Mouse (Mus musculus): ENCODE measurements around the gene Art5. TPM values are rescaled to one million over a fixed set of nuclear protein-coding genes. Genes with fewer than 3 reads are reported as not detected.
"Not testable (repeated sequence)": the region's sequence is repeated elsewhere in the genome, so short reads cannot be mapped to it uniquely, and the experiment has no call there.

Gene Art5
- polyA plus RNA-seq, 1 experiment from 2014 or later: 0.81 TPM

DNA sequence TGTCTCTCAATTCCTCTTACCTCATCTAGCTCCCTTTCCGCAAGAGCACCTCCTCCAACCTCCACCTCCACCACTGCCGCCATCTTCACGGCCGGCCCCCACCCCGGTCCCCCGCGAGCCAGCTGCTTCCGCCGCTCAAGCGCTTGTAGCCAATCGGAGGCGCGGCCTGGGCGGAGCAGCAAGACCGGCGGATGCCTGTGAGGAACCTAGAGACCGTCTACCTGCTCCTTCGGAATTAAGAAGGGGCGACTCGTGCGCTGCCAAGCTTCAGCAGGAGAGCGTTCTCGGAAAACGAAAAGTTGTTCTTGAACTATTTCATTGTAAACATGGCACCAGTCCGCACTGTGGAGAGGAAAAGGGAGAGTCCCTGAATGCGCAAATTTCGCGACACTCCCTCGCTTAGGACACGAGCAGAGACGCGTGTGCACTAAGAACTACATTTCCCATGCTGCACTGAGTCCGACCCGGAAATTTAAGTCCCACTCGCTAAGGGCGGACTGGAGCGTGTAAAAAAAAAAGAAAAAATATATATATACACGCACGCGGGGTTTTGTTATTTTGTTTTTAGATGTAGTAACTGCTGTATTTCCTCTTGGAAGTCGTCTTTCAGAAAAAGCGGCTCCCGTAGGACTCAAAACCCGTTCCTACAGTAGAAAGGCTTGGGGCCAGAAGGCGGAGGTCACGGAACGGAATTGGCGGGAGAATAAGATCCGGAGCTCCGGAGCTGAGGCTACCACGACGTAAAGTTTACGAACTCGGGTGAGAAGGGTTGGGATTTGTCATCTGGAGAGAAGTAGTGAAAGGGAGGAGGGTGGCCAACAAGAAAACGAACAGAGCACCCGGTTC lies 44.0 kb downstream of the Art5 start, which contains the start of the genes Rnf121, Xndc1 and Xntrpc:
Rnf121 (minus strand) TSS at position 424 of the 846 bp plus-strand sequence.
Xndc1 (plus strand) TSS at position 466 of the 846 bp plus-strand sequence.
Xntrpc (plus strand) TSS at position 668 of the 846 bp plus-strand sequence.
- H3K4me2 ChIP-seq: peak within 1 kb of the TSS; percentile 59
- under 1% methylated on average over 56 of the region's 56 CpGs for WGBS
- peak within 1 kb of the TSS; percentile 47 for H3K4me3 ChIP-seq (ENCODE audit: low read depth, low read length)
- H3K27ac ChIP-seq (ENCODE audit: low read depth, low read length): no peak within 1 kb of the TSS; the same call in 1 of the 2 replicates
- DNase-seq (ENCODE audit: low spot score, missing footprints) (peak; percentile 99), ATAC-seq (ENCODE audit: low FRiP score) (peak; percentile 100)
- H3K36me3 ChIP-seq (ENCODE audit: control insufficient read depth, insufficient read depth, low read length): no peaks in the 10 kb centered on the region; the same call in 1 of the 2 replicates
- no peaks in the 10 kb centered on the region for H3K9me3 ChIP-seq (ENCODE audit: control insufficient read depth, low read length)
- peaks cover 15% of the 10 kb centered on the region for H3K4me1 ChIP-seq (ENCODE audit: control insufficient read depth, insufficient read depth, low read length)
- H3K9ac ChIP-seq (ENCODE audit: low read length): peak within 1 kb of the TSS; percentile 68
- H3K27me3 ChIP-seq (ENCODE audit: control insufficient read depth, insufficient read depth, low read length): no peaks in the 10 kb centered on the region

DNA sequence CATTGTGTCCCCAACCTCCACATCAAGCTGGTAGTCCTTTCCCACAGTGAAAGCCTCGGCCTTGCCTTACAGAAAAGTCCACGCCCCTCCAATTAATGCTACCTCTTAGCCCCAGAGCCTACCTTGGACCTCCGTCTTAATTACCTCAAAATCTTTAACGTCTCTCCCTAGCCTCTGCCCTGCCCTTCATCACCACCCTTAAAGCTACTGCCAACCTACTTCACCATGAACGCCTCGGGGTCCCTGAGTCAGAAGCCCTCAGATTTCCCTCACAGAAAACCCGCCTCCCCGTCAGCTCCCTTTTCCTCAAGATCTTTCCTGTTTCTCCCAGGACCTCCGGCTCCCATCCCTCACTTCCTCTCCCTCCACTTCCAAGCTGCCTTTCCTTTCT lies 44.6 kb downstream of the Art5 start:
- Histone ChIP-seq H3K4me2 (peak overlapping the region; percentile 59), H3K27ac (ENCODE audit: low read depth, low read length) (no peak overlapping the region; the same call in 1 of the 2 replicates), H3K36me3 (ENCODE audit: control insufficient read depth, insufficient read depth, low read length) (no peaks in the 10 kb centered on the region; the same call in 1 of the 2 replicates), H3K4me3 (ENCODE audit: low read depth, low read length) (peak overlapping the region; percentile 47), H3K9me3 (ENCODE audit: control insufficient read depth, low read length) (no peaks in the 10 kb centered on the region), H3K9ac (ENCODE audit: low read length) (peak overlapping the region; percentile 51), H3K27me3 (ENCODE audit: control insufficient read depth, insufficient read depth, low read length) (no peaks in the 10 kb centered on the region), H3K4me1 (ENCODE audit: control insufficient read depth, insufficient read depth, low read length) (peaks cover 15% of the 10 kb centered on the region)
- WGBS: 2% methylated on average over 9 of the region's 9 CpGs
- ATAC-seq (ENCODE audit: low FRiP score) (peak; percentile 23), DNase-seq (ENCODE audit: low spot score, missing footprints) (no peak)

GRCm38 (mm10) chr7:102063891-102064290 lies 45.4 kb downstream of the Art5 start:
- no peaks in the 10 kb centered on the region for H3K36me3 ChIP-seq (ENCODE audit: control insufficient read depth, insufficient read depth, low read length)
- ATAC-seq (ENCODE audit: low FRiP score) (no peak), DNase-seq (ENCODE audit: low spot score, missing footprints) (no peak)
- H3K27me3 ChIP-seq (ENCODE audit: control insufficient read depth, insufficient read depth, low read length): no peaks in the 10 kb centered on the region
- H3K27ac ChIP-seq (ENCODE audit: low read depth, low read length): no peak overlapping the region
- H3K4me1 ChIP-seq (ENCODE audit: control insufficient read depth, insufficient read depth, low read length): peaks cover 15% of the 10 kb centered on the region
- no peak overlapping the region for H3K9ac ChIP-seq (ENCODE audit: low read length)
- H3K4me3 ChIP-seq (ENCODE audit: low read depth, low read length): 0 out of 2 replicates have a peak overlapping the region, but pooled peaks have one; percentile 5
- WGBS: 93% methylated on average over 9 of the region's 9 CpGs
- H3K4me2 ChIP-seq: peak overlapping the region; percentile 59
- no peaks in the 10 kb centered on the region for H3K9me3 ChIP-seq (ENCODE audit: control insufficient read depth, low read length)

DNA sequence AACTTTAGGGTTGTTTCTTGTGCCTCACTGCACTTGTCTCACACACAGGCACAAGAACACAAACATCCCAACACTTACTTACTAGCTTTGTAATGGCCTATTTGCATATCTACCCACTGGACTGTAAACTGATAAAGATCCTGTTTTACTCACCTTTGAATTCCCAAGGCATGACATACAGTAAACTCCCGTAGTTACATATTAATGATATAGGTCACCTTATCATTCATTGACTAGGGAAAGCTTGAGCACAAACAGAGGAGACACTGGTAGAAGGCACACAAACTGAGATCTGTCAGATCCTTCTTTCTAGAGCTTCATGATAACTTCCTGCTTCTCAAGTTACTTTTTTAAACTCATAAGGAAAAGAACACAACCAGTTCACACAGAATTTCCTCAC lies 47.1 kb downstream of the Art5 start:
- peaks cover 15% of the 10 kb centered on the region for H3K4me1 ChIP-seq (ENCODE audit: control insufficient read depth, insufficient read depth, low read length)
- DNase-seq (ENCODE audit: low spot score, missing footprints) (no peak), ATAC-seq (ENCODE audit: low FRiP score) (no peak)
- no peaks in the 10 kb centered on the region for H3K36me3 ChIP-seq (ENCODE audit: control insufficient read depth, insufficient read depth, low read length)
- no peak overlapping the region for H3K4me3 ChIP-seq (ENCODE audit: low read depth, low read length)
- no peak overlapping the region for H3K9ac ChIP-seq (ENCODE audit: low read length)
- 92% methylated on average over 1 of the region's 1 CpGs for WGBS
- H3K4me2 ChIP-seq: no peak overlapping the region
- H3K27ac ChIP-seq (ENCODE audit: low read depth, low read length): no peak overlapping the region
- H3K27me3 ChIP-seq (ENCODE audit: control insufficient read depth, insufficient read depth, low read length): no peaks in the 10 kb centered on the region
- H3K9me3 ChIP-seq (ENCODE audit: control insufficient read depth, low read length): no peaks in the 10 kb centered on the region

GRCm38 (mm10) chr7:102061353-102061752 lies 47.9 kb downstream of the Art5 start:
- H3K4me3 ChIP-seq (ENCODE audit: low read depth, low read length): no peak overlapping the region
- no peaks in the 10 kb centered on the region for H3K9me3 ChIP-seq (ENCODE audit: control insufficient read depth, low read length)
- WGBS: 95% methylated on average over 3 of the region's 3 CpGs
- no peaks in the 10 kb centered on the region for H3K27me3 ChIP-seq (ENCODE audit: control insufficient read depth, insufficient read depth, low read length)
- no peak for ATAC-seq (ENCODE audit: low FRiP score)
- H3K36me3 ChIP-seq (ENCODE audit: control insufficient read depth, insufficient read depth, low read length): no peaks in the 10 kb centered on the region
- no peak overlapping the region for H3K9ac ChIP-seq (ENCODE audit: low read length)
- H3K4me2 ChIP-seq: no peak overlapping the region
- H3K4me1 ChIP-seq (ENCODE audit: control insufficient read depth, insufficient read depth, low read length): peaks cover 13% of the 10 kb centered on the region
- no peak for DNase-seq (ENCODE audit: low spot score, missing footprints)
- no peak overlapping the region for H3K27ac ChIP-seq (ENCODE audit: low read depth, low read length)

DNA sequence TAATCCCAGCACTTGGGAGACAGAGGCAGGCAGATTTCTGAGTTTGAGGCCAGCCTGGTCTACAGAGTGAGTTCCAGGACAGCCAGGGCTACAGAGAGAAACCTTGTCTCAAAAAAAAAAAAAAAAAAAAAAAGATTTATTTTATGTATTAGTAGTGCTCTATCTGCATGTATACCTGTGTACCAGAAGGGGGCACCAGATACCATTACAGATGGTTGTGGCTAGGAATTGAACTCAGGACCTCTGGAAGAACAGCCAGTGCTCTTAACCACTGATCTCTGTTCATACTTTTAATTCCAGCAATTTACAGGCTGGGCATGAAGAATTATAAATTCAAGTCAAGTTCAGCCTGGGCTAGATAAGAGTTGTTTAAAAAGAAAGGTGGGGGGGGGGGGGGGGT lies 60.8 kb downstream of the Art5 start:
- H3K27me3 ChIP-seq (ENCODE audit: control insufficient read depth, insufficient read depth, low read length); H3K4me3 ChIP-seq (ENCODE audit: low read depth, low read length); H3K4me2 ChIP-seq; DNase-seq (ENCODE audit: low spot score, missing footprints); H3K27ac ChIP-seq (ENCODE audit: low read depth, low read length); ATAC-seq (ENCODE audit: low FRiP score); H3K4me1 ChIP-seq (ENCODE audit: control insufficient read depth, insufficient read depth, low read length); H3K36me3 ChIP-seq (ENCODE audit: control insufficient read depth, insufficient read depth, low read length); H3K9ac ChIP-seq (ENCODE audit: low read length); H3K9me3 ChIP-seq (ENCODE audit: control insufficient read depth, low read length): not testable (repeated sequence)

Other genes with a start within 250 kb of the Art5 start
- gene Anapc15, start 245.8 kb downstream of the Art5 start, polyA plus RNA-seq (2014; fragmentation: Nextera tagmentation; extraction: Ambion mirVana): 80.6 and 87.8 TPM in 2 replicates
- 11.6 and 12.4 TPM in 2 replicates for gene Folr1, start 238.7 kb downstream of the Art5 start, polyA plus RNA-seq (2014; fragmentation: Nextera tagmentation; extraction: Ambion mirVana)
- gene Lamtor1, start 203.6 kb downstream of the Art5 start, polyA plus RNA-seq (2014; fragmentation: Nextera tagmentation; extraction: Ambion mirVana): 120 and 132 TPM in 2 replicates
- 0.19 and 0.59 TPM in 2 replicates for gene Tomt, start 203.1 kb downstream of the Art5 start, polyA plus RNA-seq (2014; fragmentation: Nextera tagmentation; extraction: Ambion mirVana)
- gene Lrrc51, start 175.6 kb downstream of the Art5 start, polyA plus RNA-seq (2014; fragmentation: Nextera tagmentation; extraction: Ambion mirVana): 8.3 and 10.2 TPM in 2 replicates
- gene Numa1, start 175.4 kb downstream of the Art5 start, polyA plus RNA-seq (2014; fragmentation: Nextera tagmentation; extraction: Ambion mirVana): 91.7 and 94.9 TPM in 2 replicates
- 2.3 and 3.4 TPM in 2 replicates for gene Il18bp, start 90.8 kb downstream of the Art5 start, polyA plus RNA-seq (2014; fragmentation: Nextera tagmentation; extraction: Ambion mirVana)
- 28.3 and 29.7 TPM in 2 replicates for gene Rnf121, start 44.0 kb downstream of the Art5 start, polyA plus RNA-seq (2014; fragmentation: Nextera tagmentation; extraction: Ambion mirVana)
- gene Xndc1, start 44.0 kb downstream of the Art5 start, polyA plus RNA-seq (2014; fragmentation: Nextera tagmentation; extraction: Ambion mirVana): 22.6 and 23.7 TPM in 2 replicates
- gene Xntrpc, start 43.8 kb downstream of the Art5 start, polyA plus RNA-seq (2014; fragmentation: Nextera tagmentation; extraction: Ambion mirVana): 1.2 TPM in 2 replicates
- gene Trpc2, start 26.4 kb downstream of the Art5 start, polyA plus RNA-seq (2014; fragmentation: Nextera tagmentation; extraction: Ambion mirVana): not detected in 2 replicates
- 0.49 and 0.70 TPM in 2 replicates for gene Art1, start 7.7 kb downstream of the Art5 start, polyA plus RNA-seq (2014; fragmentation: Nextera tagmentation; extraction: Ambion mirVana)
- not detected in 2 replicates for gene Chrna10, start 7.3 kb upstream of the Art5 start, polyA plus RNA-seq (2014; fragmentation: Nextera tagmentation; extraction: Ambion mirVana)
- 42.0 and 45.0 TPM in 2 replicates for gene Nup98, start 100.7 kb upstream of the Art5 start, polyA plus RNA-seq (2014; fragmentation: Nextera tagmentation; extraction: Ambion mirVana)
- 51.6 and 52.1 TPM in 2 replicates for gene Pgap2, start 100.7 kb upstream of the Art5 start, polyA plus RNA-seq (2014; fragmentation: Nextera tagmentation; extraction: Ambion mirVana)
- 29.4 and 31.4 TPM in 2 replicates for gene Rhog, start 146.6 kb upstream of the Art5 start, polyA plus RNA-seq (2014; fragmentation: Nextera tagmentation; extraction: Ambion mirVana)
- gene Stim1, start 158.3 kb upstream of the Art5 start, polyA plus RNA-seq (2014; fragmentation: Nextera tagmentation; extraction: Ambion mirVana): 9.1 and 11.6 TPM in 2 replicates